Mouse (Mus musculus) heart, postnatal 4 days (tissue): ENCODE results near the gene Tmem151b. TPM values are rescaled to one million over a fixed set of nuclear protein-coding genes. Genes with fewer than 3 reads are reported as not detected.

Experiments
- DNase-seq: peaks from one replicate; pipeline ENCODE4 v3.0.0; 2021
- total RNA-seq, 2 experiments: library from RNA; stranded (reverse); gene quantifications; 2 replicates each; pipeline ENCODE4 v1.2.3; 2021

The Tmem151b gene
- total RNA-seq, 2 experiments from 2014 or later = 0.20 to 0.24 TPM

GRCm38 (mm10) chr17:45584096-45584896 is 34.8 kb upstream of the Tmem151b start:
- peak; percentile 95 for DNase-seq

GRCm38 (mm10) chr17:45582715-45583355 is 33.4 kb upstream of the Tmem151b start:
- no peak for DNase-seq

- DNase-seq = no peak
Observed at GRCm38 (mm10) chr17:45582188-45582587, 32.7 kb upstream of the Tmem151b start.

GRCm38 (mm10) chr17:45581567-45581983 is 32.1 kb upstream of the Tmem151b start:
- peak; percentile 87 for DNase-seq

GRCm38 (mm10) chr17:45580958-45581477 is 31.5 kb upstream of the Tmem151b start:
- peak; percentile 65 for DNase-seq

- DNase-seq = no peak
Observed at GRCm38 (mm10) chr17:45579554-45579953, 30.1 kb upstream of the Tmem151b start.

- DNase-seq = no peak
Observed at GRCm38 (mm10) chr17:45578843-45579242, 29.4 kb upstream of the Tmem151b start.

- DNase-seq = no peak
Observed at GRCm38 (mm10) chr17:45578242-45578641, 28.8 kb upstream of the Tmem151b start.

- no peak for DNase-seq
Observed at GRCm38 (mm10) chr17:45575123-45575897, 25.8 kb upstream of the Tmem151b start.

- DNase-seq = peak; percentile 70
Observed at GRCm38 (mm10) chr17:45574129-45574761, 24.8 kb upstream of the Tmem151b start.

GRCm38 (mm10) chr17:45573780-45574123 is 24.3 kb upstream of the Tmem151b start:
- peak; percentile 98 for DNase-seq

GRCm38 (mm10) chr17:45573087-45573779 is 23.8 kb upstream of the Tmem151b start, which contains the start of gene Hsp90ab1:
TSS of gene Hsp90ab1 (minus strand) at chr17:45573271.
- DNase-seq = peak; percentile 99

- peak; percentile 89 for DNase-seq
Observed at GRCm38 (mm10) chr17:45572103-45573086, 22.9 kb upstream of the Tmem151b start.

- DNase-seq = no peak
Observed at GRCm38 (mm10) chr17:45569999-45570398, 20.5 kb upstream of the Tmem151b start.

GRCm38 (mm10) chr17:45568990-45569389 is 19.5 kb upstream of the Tmem151b start:
- DNase-seq = no peak

- no peak for DNase-seq
Observed at GRCm38 (mm10) chr17:45567162-45567601, 17.7 kb upstream of the Tmem151b start.

- no peak for DNase-seq
Observed at GRCm38 (mm10) chr17:45566360-45567161, 17.1 kb upstream of the Tmem151b start.

GRCm38 (mm10) chr17:45566031-45566359 is 16.5 kb upstream of the Tmem151b start:
- DNase-seq = no peak

GRCm38 (mm10) chr17:45565103-45565502 is 15.6 kb upstream of the Tmem151b start:
- DNase-seq = no peak
